Mouse (Mus musculus) limb, embryonic 13.5 days (tissue): ENCODE measurements around the gene Gsto1. TPM values are rescaled to one million over a fixed set of nuclear protein-coding genes. Genes with fewer than 3 reads are reported as not detected.

Experiments
- ATAC-seq: fragments of 200-750 bp; cut with Nextera tagmentation; 2 replicates; pipeline ENCODE4 v1.8.0; 2017; ENCODE audit warnings: low read depth, moderate number of reproducible peaks, moderate TSS enrichment; ENCODE audit not compliant: low FRiP score
- H3K27ac ChIP-seq: fragments of 300-500 bp; sonication (generic); 2 replicates; pipeline ENCODE4 v1.5.1; 2015; ENCODE audit warnings: inconsistent platforms, mild to moderate bottlenecking, moderate library complexity
- H3K27me3 ChIP-seq: fragments of 300-500 bp; sonication (generic); 2 replicates; pipeline ENCODE4 v1.6.1; 2015; ENCODE audit warnings: mild to moderate bottlenecking, inconsistent platforms
- H3K36me3 ChIP-seq: fragments of 300-500 bp; sonication (generic); 2 replicates; pipeline ENCODE4 v1.6.1; 2015; ENCODE audit warnings: inconsistent platforms, mild to moderate bottlenecking, moderate library complexity
- H3K4me1 ChIP-seq: fragments of 300-500 bp; sonication (generic); 2 replicates; pipeline ENCODE4 v1.6.1; 2015; ENCODE audit warnings: inconsistent platforms
- H3K4me2 ChIP-seq: fragments of 300-500 bp; sonication (generic); replicated peaks from 2 replicates; pipeline ENCODE4 v1.6.1; 2015; ENCODE audit warnings: inconsistent platforms, mild to moderate bottlenecking, moderate library complexity
- H3K4me3 ChIP-seq: fragments of 300-500 bp; sonication (generic); 2 replicates; pipeline ENCODE4 v1.5.1; 2015; ENCODE audit warnings: moderate library complexity, mild to moderate bottlenecking, inconsistent platforms
- H3K9ac ChIP-seq: fragments of 300-500 bp; sonication (generic); 2 replicates; pipeline ENCODE4 v1.6.1; 2015; ENCODE audit warnings: mild to moderate bottlenecking, inconsistent platforms
- H3K9me3 ChIP-seq: fragments of 300-500 bp; sonication (generic); 2 replicates; pipeline ENCODE4 v1.6.1; 2016; ENCODE audit warnings: inconsistent platforms
- WGBS: fragments of 180-500 bp; shearing (Covaris S2); methylation state at CpG from one replicate; pipeline ENCODE4 v1.1.7; 2015; 5-methylcytosine and 5-hydroxymethylcytosine counted together
- polyA plus RNA-seq: library from polyadenylated mRNA; unstranded; fragments of >200 nt; fragmentation: Nextera tagmentation; extraction: Ambion mirVana; gene quantifications from 2 replicates; pipeline ENCODE4 v1.2.1, GENCODE M21; 2015

Gene Gsto1
- polyA plus RNA-seq, 1 experiment from 2014 or later, result 181 TPM

GRCm38 (mm10) chr19:47862581-47862980, 7.8 kb downstream of the Gsto1 start:
- WGBS, result 92% methylated on average over 3 of the region's 3 CpGs
- H3K9me3 ChIP-seq, result no peaks in the 10 kb centered on the region
- no peak for ATAC-seq
- no peak overlapping the region for H3K4me2 ChIP-seq
- no peak overlapping the region for H3K4me3 ChIP-seq
- H3K27ac ChIP-seq, result no peak overlapping the region
- no peaks in the 10 kb centered on the region for H3K27me3 ChIP-seq
- H3K9ac ChIP-seq, result no peak overlapping the region
- peaks cover 9% of the 10 kb centered on the region for H3K4me1 ChIP-seq
- H3K36me3 ChIP-seq, result peaks cover 57% of the 10 kb centered on the region

GRCm38 (mm10) chr19:47864051-47864450, 9.3 kb downstream of the Gsto1 start:
- no peak for ATAC-seq
- Histone ChIP-seq H3K27me3 (no peaks in the 10 kb centered on the region), H3K9ac (no peak overlapping the region), H3K4me3 (no peak overlapping the region), H3K4me1 (peaks cover 9% of the 10 kb centered on the region), H3K9me3 (no peaks in the 10 kb centered on the region), H3K27ac (no peak overlapping the region), H3K4me2 (no peak overlapping the region), H3K36me3 (peaks cover 42% of the 10 kb centered on the region)
- 95% methylated on average over 9 of the region's 9 CpGs for WGBS

- Histone ChIP-seq H3K36me3 (peaks cover 36% of the 10 kb centered on the region), H3K4me1 (peaks cover 14% of the 10 kb centered on the region), H3K4me2 (peak overlapping the region; percentile 73), H3K4me3 (peak overlapping the region; percentile 66), H3K27ac (no peak overlapping the region), H3K9me3 (no peaks in the 10 kb centered on the region), H3K9ac (no peak overlapping the region), H3K27me3 (no peaks in the 10 kb centered on the region)
- no peak for ATAC-seq
- 84% methylated on average over 7 of the region's 7 CpGs for WGBS
Observed at GRCm38 (mm10) chr19:47864721-47865120, 10.0 kb downstream of the Gsto1 start.

GRCm38 (mm10) chr19:47865353-47865947, 10.7 kb downstream of the Gsto1 start, which contains the start of gene Gsto2:
Gene Gsto2 (plus strand): TSS chr19:47865534.
- peak within 1 kb of the TSS; percentile 79 for H3K9ac ChIP-seq
- peak; percentile 100 for ATAC-seq
- H3K27me3 ChIP-seq, result no peaks in the 10 kb centered on the region
- H3K36me3 ChIP-seq, result peaks cover 29% of the 10 kb centered on the region
- under 1% methylated on average over 49 of the region's 49 CpGs for WGBS
- peak within 1 kb of the TSS; percentile 66 for H3K4me3 ChIP-seq
- peak within 1 kb of the TSS; percentile 76; the same call in 1 of the 2 replicates for H3K27ac ChIP-seq
- H3K4me2 ChIP-seq, result peak within 1 kb of the TSS; percentile 73
- no peaks in the 10 kb centered on the region for H3K9me3 ChIP-seq
- peaks cover 21% of the 10 kb centered on the region for H3K4me1 ChIP-seq

- no peak overlapping the region for H3K4me2 ChIP-seq
- ATAC-seq, result no peak
- H3K27me3 ChIP-seq, result no peaks in the 10 kb centered on the region
- H3K4me1 ChIP-seq, result peaks cover 21% of the 10 kb centered on the region
- H3K4me3 ChIP-seq, result no peak overlapping the region
- H3K9ac ChIP-seq, result no peak overlapping the region
- no peaks in the 10 kb centered on the region for H3K9me3 ChIP-seq
- WGBS, result 76% methylated on average over 4 of the region's 4 CpGs
- peaks cover 17% of the 10 kb centered on the region for H3K36me3 ChIP-seq
- H3K27ac ChIP-seq, result no peak overlapping the region
Observed at GRCm38 (mm10) chr19:47867628-47868175, 12.9 kb downstream of the Gsto1 start.

- H3K9me3 ChIP-seq, result no peaks in the 10 kb centered on the region
- WGBS, result 38% methylated on average over 4 of the region's 4 CpGs
- H3K27me3 ChIP-seq, result no peaks in the 10 kb centered on the region
- no peak overlapping the region for H3K4me2 ChIP-seq
- H3K9ac ChIP-seq, result no peak overlapping the region
- no peak overlapping the region for H3K27ac ChIP-seq
- no peak overlapping the region for H3K4me3 ChIP-seq
- peaks cover 21% of the 10 kb centered on the region for H3K4me1 ChIP-seq
- peaks cover 6% of the 10 kb centered on the region for H3K36me3 ChIP-seq
- no peak for ATAC-seq
Observed at GRCm38 (mm10) chr19:47868951-47869350, 14.2 kb downstream of the Gsto1 start.

- no peak overlapping the region for H3K4me2 ChIP-seq
- no peaks in the 10 kb centered on the region for H3K9me3 ChIP-seq
- peaks cover 21% of the 10 kb centered on the region for H3K4me1 ChIP-seq
- H3K27ac ChIP-seq, result no peak overlapping the region
- WGBS, result 34% methylated on average over 3 of the region's 3 CpGs
- no peak overlapping the region for H3K9ac ChIP-seq
- ATAC-seq, result no peak
- H3K4me3 ChIP-seq, result no peak overlapping the region
- H3K27me3 ChIP-seq, result no peaks in the 10 kb centered on the region
- 0 out of 2 replicates have a peak, but pooled peaks cover under 1% of the 10 kb centered on the region for H3K36me3 ChIP-seq
Observed at GRCm38 (mm10) chr19:47869516-47869915, 14.7 kb downstream of the Gsto1 start.

- Histone ChIP-seq H3K27me3 (no peaks in the 10 kb centered on the region), H3K36me3 (no peaks in the 10 kb centered on the region), H3K27ac (no peak overlapping the region), H3K4me1 (peaks cover 15% of the 10 kb centered on the region), H3K9ac (no peak overlapping the region), H3K4me3 (no peak overlapping the region), H3K9me3 (no peaks in the 10 kb centered on the region), H3K4me2 (no peak overlapping the region)
- no peak for ATAC-seq
- 70% methylated on average over 7 of the region's 7 CpGs for WGBS
Observed at GRCm38 (mm10) chr19:47870102-47870666, 15.4 kb downstream of the Gsto1 start.

GRCm38 (mm10) chr19:47871515-47871914, 16.7 kb downstream of the Gsto1 start:
- WGBS, result 44% methylated on average over 10 of the region's 10 CpGs
- H3K36me3 ChIP-seq, result no peaks in the 10 kb centered on the region

GRCm38 (mm10) chr19:47876252-47876651, 21.5 kb downstream of the Gsto1 start:
- no peak for ATAC-seq
- no peaks in the 10 kb centered on the region for H3K27me3 ChIP-seq
- peaks cover 4% of the 10 kb centered on the region; the same call in 1 of the 2 replicates for H3K4me1 ChIP-seq
- H3K4me2 ChIP-seq, result no peak overlapping the region
- H3K27ac ChIP-seq, result no peak overlapping the region
- no peaks in the 10 kb centered on the region for H3K36me3 ChIP-seq
- H3K9me3 ChIP-seq, result no peaks in the 10 kb centered on the region
- 78% methylated on average over 15 of the region's 15 CpGs for WGBS
- H3K9ac ChIP-seq, result no peak overlapping the region
- no peak overlapping the region for H3K4me3 ChIP-seq

More at GRCm38 (mm10) chr19:47871515-47871914, 16.7 kb downstream of the Gsto1 start:
- Histone ChIP-seq H3K4me3 (no peak overlapping the region), H3K9ac (no peak overlapping the region), H3K4me2 (no peak overlapping the region), H3K4me1 (peaks cover 13% of the 10 kb centered on the region), H3K9me3 (no peaks in the 10 kb centered on the region), H3K27ac (no peak overlapping the region; the same call in 1 of the 2 replicates), H3K27me3 (no peaks in the 10 kb centered on the region)
- ATAC-seq, result no peak

GRCm38 (mm10) chr19:47881538-47881937, 26.8 kb downstream of the Gsto1 start:
- no peaks in the 10 kb centered on the region for H3K27me3 ChIP-seq
- no peak for ATAC-seq
- no peaks in the 10 kb centered on the region for H3K36me3 ChIP-seq
- WGBS, result 85% methylated on average over 7 of the region's 7 CpGs
- H3K9me3 ChIP-seq, result no peaks in the 10 kb centered on the region
- no peak overlapping the region for H3K4me2 ChIP-seq
- H3K4me1 ChIP-seq, result peaks cover 33% of the 10 kb centered on the region
- no peak overlapping the region for H3K9ac ChIP-seq
- H3K4me3 ChIP-seq, result no peak overlapping the region
- no peak overlapping the region for H3K27ac ChIP-seq

GRCm38 (mm10) chr19:47882151-47882881, 27.5 kb downstream of the Gsto1 start:
- Histone ChIP-seq H3K4me2 (no peak overlapping the region), H3K27ac (no peak overlapping the region), H3K4me3 (no peak overlapping the region), H3K9ac (no peak overlapping the region), H3K9me3 (no peaks in the 10 kb centered on the region), H3K27me3 (no peaks in the 10 kb centered on the region), H3K36me3 (no peaks in the 10 kb centered on the region), H3K4me1 (peaks cover 41% of the 10 kb centered on the region)
- WGBS, result 21% methylated on average over 11 of the region's 11 CpGs
- peak; percentile 64; the same call in 1 of the 2 replicates for ATAC-seq
